13 mouse cellular contexts compared by ENCODE assay signal in the genomic region with DNA sequence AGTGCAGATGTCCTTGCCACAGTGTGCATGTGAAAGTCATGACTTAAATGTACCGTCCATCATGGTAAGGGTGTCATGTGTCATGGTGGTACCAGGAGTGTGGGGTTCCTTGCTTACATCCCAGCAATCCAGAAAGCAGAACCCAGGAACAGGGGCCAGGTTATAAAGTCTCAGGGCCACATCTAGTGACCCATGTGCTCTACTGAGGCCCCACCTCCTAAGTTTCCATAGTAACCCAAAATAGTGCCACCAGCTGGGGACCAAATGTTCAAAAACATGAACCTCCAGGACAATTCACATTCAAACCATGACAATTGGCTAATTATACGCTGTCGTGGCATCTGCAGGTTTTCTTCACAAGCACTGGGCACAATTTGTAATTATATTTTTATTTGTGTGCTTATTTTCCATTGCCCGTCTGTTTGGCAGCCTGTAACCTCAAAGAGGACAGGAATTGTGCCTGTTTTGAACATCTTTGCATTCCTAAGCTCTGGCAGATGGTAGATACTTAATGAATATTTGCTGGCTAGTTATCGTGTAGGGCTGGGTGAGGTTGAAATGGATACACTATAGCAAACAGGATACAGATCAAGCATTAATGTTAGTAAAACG.
A peak's percentile ranks its signal among the peaks of the same experiment; 100 is the strongest.
DNase-seq lines count a peak whose midpoint lies in the region; ATAC-seq and TF ChIP-seq lines count a peak whose summit lies in the region.
"Had no signal": no experiment of that assay in that cellular context is flagged by ENCODE, and none has a peak within 500 bp of the region (broad histone marks: within the 10 kb centered on the region; RNA-seq: fewer than 3 reads in every experiment).

No protein-coding gene starts in this region.

- no peak overlapping the region for H3K27ac ChIP-seq in forebrain, embryonic 16.5 days (ENCODE audit: low read length)
- H3K27ac ChIP-seq: limb, embryonic 12.5 days had no signal

- no peak overlapping the region for H3K4me2 ChIP-seq in forebrain, embryonic 16.5 days (ENCODE audit: low read length)
- H3K4me2 ChIP-seq: limb, embryonic 12.5 days had no signal

- WGBS in forebrain, embryonic 16.5 days = 37% methylated on average over 6 of the region's 6 CpGs

- no peaks in the 10 kb centered on the region for H3K27me3 ChIP-seq in forebrain, embryonic 16.5 days (replicated peaks; ENCODE audit: control insufficient read depth, insufficient read depth, low read length)
- H3K27me3 ChIP-seq: limb, embryonic 12.5 days had no signal

- ATAC-seq in forebrain, embryonic 16.5 days = peak; percentile 61
- ATAC-seq: liver, postnatal 0 days had no signal

- no peaks in the 10 kb centered on the region for H3K36me3 ChIP-seq in forebrain, embryonic 16.5 days (ENCODE audit: control insufficient read depth, insufficient read depth)
- H3K36me3 ChIP-seq: limb, embryonic 12.5 days had no signal

- TF ChIP-seq POLR2A in brain, embryonic 14.5 days (IDR thresholded peaks at IDR 0.05; ENCODE audit: borderline replicate concordance, extremely low read depth, insufficient read depth, insufficient read length, poor library complexity, severe bottlenecking) = no peak

- no peak overlapping the region for H3K9ac ChIP-seq in forebrain, embryonic 16.5 days (replicated peaks; ENCODE audit: low read depth, low read length)
- H3K9ac ChIP-seq: limb, embryonic 12.5 days; liver, postnatal 0 days had no signal

- no peak overlapping the region for H3K4me3 ChIP-seq in forebrain, embryonic 16.5 days (replicated peaks; ENCODE audit: low read length)
- H3K4me3 ChIP-seq: limb, embryonic 12.5 days had no signal

- no peak for TF ChIP-seq CTCF in brain, embryonic 14.5 days (IDR thresholded peaks at IDR 0.05; ENCODE audit: borderline replicate concordance, extremely low read depth, insufficient read depth, insufficient read length)

- H3K9me3 ChIP-seq in forebrain, embryonic 16.5 days (ENCODE audit: control insufficient read depth, low read length) = no peaks in the 10 kb centered on the region
- H3K9me3 ChIP-seq: limb, embryonic 12.5 days had no signal

- peak; percentile 42 for DNase-seq in embryo, embryonic 10.5 days (ENCODE audit: low spot score)
- DNase-seq in embryo, embryonic 9.5 days (ENCODE audit: extremely low spot score) = no peak
- peak; percentile 22 for DNase-seq in layer of hippocampus, adult 9-10 months (ENCODE audit: low spot score)
- no peak for DNase-seq in layer of hippocampus, adult 8-10 months (ENCODE audit: low spot score in 2 of 2)
- DNase-seq in brain, embryonic 14.5 days (ENCODE audit: low read depth) = peak; percentile 64
- DNase-seq in adrenal gland, postnatal 36 days = no peak
- DNase-seq in adrenal gland, adult 2 months = no peak
- DNase-seq: gastrocnemius, postnatal 36 days; kidney, adult 9 months; liver, postnatal 0 days; spleen, adult 18-20 months had no signal

- H3K4me1 ChIP-seq in forebrain, embryonic 16.5 days (replicated peaks; ENCODE audit: control insufficient read depth, insufficient read depth, low read length) = peaks cover 14% of the 10 kb centered on the region

Comparison
In these comparisons a context has a peak if more than half of its experiments do, and no peak if none do; other contexts are left out.
1. DNase-seq: peak in embryo, embryonic 10.5 days (single experiment), layer of hippocampus, adult 9-10 months (single experiment) and brain, embryonic 14.5 days (single experiment); none in embryo, embryonic 9.5 days (single experiment), layer of hippocampus, adult 8-10 months (0 of 2), adrenal gland, postnatal 36 days (0 of 2) and adrenal gland, adult 2 months (single experiment).